Mouse (Mus musculus) kidney, postnatal 10 days (tissue): Measurements from ENCODE around the gene Cdk15.

Experiments used
- DNase-seq: peaks from one replicate; pipeline ENCODE4 v3.0.0; 2021; ENCODE audit warnings: mixed read lengths

Cdk15 gene

DNA sequence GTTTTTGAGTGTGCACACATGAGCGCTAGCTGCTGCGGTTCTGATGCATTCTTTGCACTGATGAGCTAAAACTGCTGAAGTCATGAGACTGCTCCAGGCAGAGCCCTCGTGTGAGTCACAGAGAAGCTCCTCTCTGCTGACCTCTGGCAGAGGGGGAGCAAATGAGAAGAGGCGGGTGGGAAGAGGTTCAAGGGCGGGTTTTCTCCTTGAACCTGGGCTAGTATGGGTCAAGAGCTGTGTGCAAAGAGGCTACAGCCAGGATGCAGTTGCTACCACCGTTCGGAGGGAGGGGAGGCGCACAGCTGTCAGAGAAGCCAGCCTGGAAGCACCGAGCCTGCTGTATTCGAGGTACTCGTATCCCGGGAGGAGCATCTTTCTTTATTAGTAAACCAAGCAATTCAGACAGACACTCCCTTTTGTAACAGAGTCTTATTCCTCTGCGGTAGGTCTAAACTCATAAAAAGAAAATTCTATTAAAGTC lies at the start of gene Cdk15:
Gene Cdk15, plus strand, starts transcription at position 156 of the 481 bp plus-strand sequence.
- peak; percentile 49 for DNase-seq

GRCm38 (mm10) chr1:59208331-59208730 lies 48.4 kb upstream of the Cdk15 start:
- no peak for DNase-seq

DNA sequence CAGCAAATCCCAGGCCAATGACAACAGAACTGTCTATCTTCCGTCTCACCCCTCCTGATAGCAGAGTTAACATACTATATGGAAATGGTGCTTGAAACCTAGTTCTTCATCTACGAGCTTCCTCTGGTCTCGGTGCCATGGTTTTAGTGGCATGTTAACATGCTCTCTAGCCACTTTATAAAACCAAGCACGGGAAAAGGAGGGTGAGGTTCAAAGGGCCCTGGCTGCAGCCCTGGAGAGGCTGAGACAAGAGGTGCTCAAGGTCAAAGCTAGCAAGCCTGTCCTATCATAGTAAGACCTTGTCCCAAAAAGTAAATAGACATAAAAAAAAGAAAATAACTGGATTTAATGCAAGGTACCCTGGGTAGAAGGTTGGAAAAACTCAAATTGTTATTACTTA lies 45.1 kb upstream of the Cdk15 start:
- peak; percentile 25 for DNase-seq

DNA sequence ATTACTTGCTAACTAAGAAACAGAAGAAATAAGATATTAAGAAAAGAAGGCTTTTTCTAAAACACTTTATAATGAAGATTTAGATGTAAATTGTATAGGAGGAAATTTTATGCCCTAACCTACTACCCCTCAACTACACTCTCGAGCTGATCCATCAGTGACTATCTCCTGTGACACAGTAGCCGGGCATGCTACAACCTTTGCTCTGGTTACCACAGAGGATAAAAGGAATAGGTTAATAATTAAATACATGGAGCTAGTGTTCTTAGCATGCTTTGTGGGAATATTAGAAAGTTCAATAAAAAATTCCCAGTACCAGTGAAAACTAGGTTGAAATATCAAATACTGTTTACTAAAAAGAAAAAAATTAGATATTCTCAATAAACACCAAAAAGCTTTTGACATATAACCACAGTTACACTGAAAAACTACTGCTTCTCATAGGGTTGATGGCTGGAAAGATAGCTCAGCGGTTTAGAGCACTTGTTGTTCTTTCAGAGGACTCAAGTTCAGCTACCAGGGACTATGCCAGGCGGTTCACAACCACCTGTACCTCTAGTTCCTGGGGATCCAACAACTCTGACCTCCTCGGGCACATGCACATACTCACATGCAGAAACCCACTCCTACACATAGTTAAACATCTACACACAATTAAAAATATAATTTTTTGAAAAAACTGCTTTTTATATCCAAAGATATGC lies 44.5 kb upstream of the Cdk15 start:
- DNase-seq, result peak; percentile 22

DNA sequence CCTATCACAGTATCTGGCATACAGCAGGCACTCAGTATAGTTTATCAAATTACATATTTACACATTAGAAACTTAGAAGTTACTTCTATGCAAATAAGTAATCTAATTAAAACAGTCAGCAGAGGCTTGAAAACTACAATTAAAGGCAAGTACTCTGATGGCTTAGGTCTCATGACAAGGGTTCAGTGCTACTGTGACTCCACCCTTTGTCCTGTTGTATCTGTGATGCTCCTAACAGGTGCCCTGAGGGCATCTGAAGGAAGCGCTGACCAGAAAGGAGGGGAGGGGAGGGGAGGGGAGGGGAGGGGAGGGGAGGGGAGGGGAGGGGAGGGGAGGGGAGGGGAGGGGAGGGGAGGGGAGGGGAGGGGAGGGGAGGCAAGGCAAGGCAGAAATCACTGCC lies 43.8 kb upstream of the Cdk15 start:
- no peak for DNase-seq

- DNase-seq, result no peak
Observed at GRCm38 (mm10) chr1:59215446-59215845, 41.3 kb upstream of the Cdk15 start.

DNA sequence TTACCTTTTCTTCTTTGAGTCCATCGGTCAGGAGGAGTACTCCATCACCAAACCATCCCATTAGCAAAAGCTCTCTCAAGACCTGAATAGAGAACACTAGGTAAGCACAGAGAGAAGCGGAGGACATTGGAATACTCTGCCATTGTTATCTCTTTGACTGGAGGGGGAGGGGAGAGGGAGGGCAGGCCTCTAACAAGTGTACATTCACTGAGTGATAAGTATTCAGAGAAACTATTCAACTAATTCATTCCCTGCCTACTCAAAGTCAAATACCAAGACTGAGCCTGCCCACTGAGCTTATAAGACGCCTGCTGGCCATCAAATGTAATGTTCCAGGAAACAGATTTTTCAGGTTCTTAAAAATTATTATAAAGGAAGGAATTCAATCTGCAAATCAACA lies 36.3 kb upstream of the Cdk15 start:
- DNase-seq, result no peak

DNA sequence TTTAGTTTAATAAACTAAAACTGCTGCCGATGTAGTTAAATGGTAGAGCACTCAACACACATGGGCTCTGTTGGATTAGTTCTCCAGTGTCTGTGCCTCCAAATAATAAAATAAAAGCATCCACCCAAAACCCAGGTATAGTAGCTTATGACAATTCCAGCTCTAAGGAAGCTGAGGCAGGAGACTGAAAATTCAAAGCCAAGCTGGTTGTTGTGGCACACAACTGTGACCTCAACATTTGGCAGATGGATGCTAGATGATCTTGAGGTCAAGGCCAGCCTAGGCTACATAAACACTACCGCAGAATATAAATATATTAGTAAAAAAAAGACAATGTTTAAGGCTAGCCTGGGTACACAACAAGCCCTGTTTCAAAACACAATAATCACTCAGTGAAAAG lies 35.1 kb upstream of the Cdk15 start:
- DNase-seq, result no peak

DNA sequence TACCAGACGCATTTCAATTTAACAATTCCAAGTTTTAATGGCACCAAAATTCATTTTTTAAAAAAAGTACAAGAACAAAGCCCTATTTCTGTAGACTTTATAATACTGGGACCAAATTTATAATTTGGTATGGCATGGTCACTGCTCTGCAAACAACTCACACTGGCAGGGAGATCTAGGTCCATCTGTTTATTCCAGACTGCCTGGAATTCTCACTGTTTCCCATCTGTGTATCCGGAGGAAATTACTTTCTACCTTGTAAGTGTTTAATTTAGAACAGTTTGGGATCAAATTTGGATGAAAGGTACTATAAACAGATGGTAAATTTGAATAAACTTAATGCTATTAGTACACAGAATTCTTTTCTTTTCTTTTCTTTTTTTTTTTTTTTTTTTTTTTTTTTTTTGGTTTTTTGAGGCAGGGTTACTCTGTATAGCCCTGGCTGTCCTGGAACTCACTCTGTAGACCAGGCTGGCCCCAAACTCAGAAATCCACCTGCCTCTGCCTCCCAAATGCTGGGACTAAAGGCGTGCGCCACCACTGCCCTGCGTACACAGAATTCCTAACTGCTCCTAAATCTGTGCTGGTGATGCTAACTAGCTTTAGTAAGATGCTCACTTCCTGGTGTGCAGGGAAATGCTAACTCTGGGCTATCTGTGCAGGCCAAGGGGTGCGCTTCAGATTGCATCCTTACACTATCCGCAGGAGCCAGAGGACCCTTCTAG lies 34.4 kb upstream of the Cdk15 start:
- no peak for DNase-seq

- DNase-seq, result no peak
Observed at GRCm38 (mm10) chr1:59228552-59228951, 28.2 kb upstream of the Cdk15 start.

- DNase-seq, result no peak
Observed at GRCm38 (mm10) chr1:59229187-59229586, 27.5 kb upstream of the Cdk15 start.

GRCm38 (mm10) chr1:59236856-59237441 lies 19.8 kb upstream of the Cdk15 start, which contains the start of gene Als2:
Gene Als2 (minus strand): TSS chr1:59237231.
- peak; percentile 100 for DNase-seq

DNA sequence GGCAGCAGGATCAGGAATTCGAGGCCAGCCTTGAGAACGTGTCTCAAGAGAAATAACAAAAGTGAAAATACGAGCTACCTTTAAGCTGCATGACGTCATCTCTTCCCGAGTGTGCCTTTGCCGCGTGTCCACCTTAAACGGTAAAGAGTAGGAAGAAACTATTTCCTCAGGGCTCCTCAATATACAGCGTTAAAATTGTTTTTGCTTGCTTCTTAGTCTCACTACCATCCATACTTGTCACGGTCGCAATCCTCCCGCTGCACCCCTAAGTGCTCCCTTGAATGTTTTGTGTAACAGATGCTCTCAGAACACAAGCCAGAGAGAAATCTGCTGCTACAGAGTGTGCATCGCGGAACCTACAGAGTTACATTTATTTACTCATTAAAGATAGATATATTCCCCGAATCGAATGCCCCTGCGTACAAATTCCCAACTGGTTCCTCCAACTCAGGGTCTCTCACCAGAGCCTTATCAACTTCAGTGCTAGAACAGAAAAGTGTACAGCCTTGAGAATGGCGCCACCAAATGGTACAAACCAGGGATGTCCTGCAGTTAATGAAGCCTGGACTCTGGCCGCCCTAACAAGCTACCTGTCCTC lies 19.0 kb upstream of the Cdk15 start:
- peak; percentile 85 for DNase-seq

- no peak for DNase-seq
Observed at GRCm38 (mm10) chr1:59243770-59244169, 12.9 kb upstream of the Cdk15 start.

DNA sequence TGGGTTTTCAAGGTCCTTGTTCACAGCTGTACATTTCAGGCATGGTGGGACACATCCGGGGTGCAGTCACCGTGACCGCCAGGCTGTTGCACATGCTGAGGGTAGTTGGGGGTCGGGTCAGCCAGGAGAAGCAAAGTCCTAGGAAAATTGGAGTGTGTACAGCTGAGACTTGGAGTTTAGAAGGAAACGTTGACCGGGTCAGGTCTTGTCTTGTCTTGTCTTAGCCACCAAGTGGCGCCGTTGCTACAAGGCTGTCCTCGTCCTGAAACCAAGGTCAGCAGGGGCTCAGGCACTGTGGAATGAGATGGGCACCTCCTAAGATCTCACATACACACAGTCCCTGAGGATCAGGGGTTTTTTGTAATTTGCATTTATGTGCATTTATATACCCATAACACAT lies 9.1 kb upstream of the Cdk15 start:
- DNase-seq, result peak; percentile 81

- peak; percentile 59 for DNase-seq
Observed at GRCm38 (mm10) chr1:59252762-59253161, 3.9 kb upstream of the Cdk15 start.

GRCm38 (mm10) chr1:59253301-59253909 lies 3.3 kb upstream of the Cdk15 start:
- peak; percentile 22 for DNase-seq

DNA sequence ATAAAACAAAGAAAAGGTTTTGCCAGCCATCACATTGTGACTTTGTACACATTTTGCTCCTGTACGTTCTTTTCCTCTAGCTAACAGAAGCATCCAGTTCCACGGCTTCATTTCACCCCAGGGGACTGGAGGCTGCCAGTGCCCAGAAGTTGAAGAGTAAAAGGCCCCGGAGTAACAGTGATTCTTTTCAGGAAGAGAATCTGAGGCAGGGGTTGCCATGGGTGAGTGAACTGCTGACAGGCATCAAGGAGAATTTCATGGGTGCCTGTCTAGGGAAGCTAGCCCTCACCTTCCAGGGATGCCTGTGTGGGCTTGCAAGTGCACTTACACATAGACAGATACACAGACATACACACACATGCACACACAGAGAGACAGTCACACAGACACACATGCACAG lies 1.0 kb downstream of the Cdk15 start:
- DNase-seq, result no peak

GRCm38 (mm10) chr1:59268931-59269330 lies 12.2 kb downstream of the Cdk15 start:
- no peak for DNase-seq

- no peak for DNase-seq
Observed at GRCm38 (mm10) chr1:59269466-59269865, 12.8 kb downstream of the Cdk15 start.

- DNase-seq, result peak; percentile 51
Observed at GRCm38 (mm10) chr1:59269951-59270689, 13.4 kb downstream of the Cdk15 start.

DNA sequence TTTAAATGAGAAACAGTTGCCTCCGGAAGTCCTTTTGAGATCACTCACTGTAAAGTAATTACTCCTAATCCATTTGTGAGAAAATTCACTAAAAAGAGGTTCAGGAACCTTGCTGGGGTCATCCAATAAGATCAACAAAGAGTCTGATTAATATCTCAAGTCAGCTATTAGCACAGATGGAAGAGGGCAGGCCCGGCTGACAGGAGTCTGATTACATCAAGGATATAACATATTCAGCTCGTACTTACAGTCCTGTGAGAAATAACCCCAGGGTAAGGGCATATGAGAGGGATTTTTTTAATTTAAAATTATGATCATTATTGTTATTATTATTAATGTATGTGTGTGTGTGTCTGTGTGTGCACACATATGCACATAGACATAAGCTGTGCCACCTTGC lies 15.5 kb downstream of the Cdk15 start:
- no peak for DNase-seq
